Mouse (Mus musculus) embryonic facial prominence, embryonic 14.5 days (tissue): Measurements from ENCODE around the gene 9130023H24Rik. TPM values are rescaled to one million over a fixed set of nuclear protein-coding genes. Genes with fewer than 3 reads are reported as not detected.

Experiments
- ATAC-seq: fragments of 200-750 bp; cut with Nextera tagmentation; 2 replicates; pipeline ENCODE4 v1.8.0; 2017; ENCODE audit warnings: low read depth, moderate number of reproducible peaks, moderate TSS enrichment
- DNase-seq: peaks from one replicate; pipeline ENCODE4 v3.0.0-alpha.2; 2015; ENCODE audit warnings: low spot score
- H3K27ac ChIP-seq: fragments of 300-500 bp; sonication (generic); replicated peaks from 2 replicates; pipeline ENCODE4 v1.5.1; 2014; ENCODE audit warnings: low read depth, mild to moderate bottlenecking, low read length, moderate library complexity
- H3K27me3 ChIP-seq: fragments of 300-500 bp; sonication (generic); replicated peaks from 2 replicates; pipeline ENCODE4 v1.6.1; 2014; ENCODE audit warnings: low read length; ENCODE audit not compliant: control insufficient read depth, insufficient read depth
- H3K36me3 ChIP-seq: fragments of 300-500 bp; sonication (generic); 2 replicates; pipeline ENCODE4 v1.6.1; 2014; ENCODE audit warnings: low read length, mixed read lengths; ENCODE audit not compliant: control insufficient read depth, insufficient read depth
- H3K4me1 ChIP-seq: fragments of 300-500 bp; sonication (generic); 2 replicates; pipeline ENCODE4 v1.6.1; 2014; ENCODE audit warnings: antibody characterized with exemption, low read length; ENCODE audit not compliant: control insufficient read depth, insufficient read depth
- H3K4me2 ChIP-seq: fragments of 300-500 bp; sonication (generic); 2 replicates; pipeline ENCODE4 v1.6.1; 2014; ENCODE audit warnings: low read depth, mild to moderate bottlenecking, low read length, moderate library complexity, mixed read lengths
- H3K4me3 ChIP-seq: fragments of 300-500 bp; sonication (generic); 2 replicates; pipeline ENCODE4 v1.5.1; 2014; ENCODE audit warnings: low read depth, mild to moderate bottlenecking, low read length
- H3K9ac ChIP-seq: fragments of 300-500 bp; sonication (generic); 2 replicates; pipeline ENCODE4 v1.6.1; 2014; ENCODE audit warnings: low read depth, mild to moderate bottlenecking, low read length, moderate library complexity, mixed read lengths
- H3K9me3 ChIP-seq: fragments of 300-500 bp; sonication (generic); 2 replicates; pipeline ENCODE4 v1.6.1; 2016; ENCODE audit warnings: low read length; ENCODE audit not compliant: control insufficient read depth
- WGBS: fragments of 180-500 bp; shearing (Covaris S2); extraction: QIAGEN DNeasy Blood & Tissue Kit; methylation state at CpG from one replicate; pipeline ENCODE4 v1.1.7; 2014; 5-methylcytosine and 5-hydroxymethylcytosine counted together
- polyA plus RNA-seq: library from polyadenylated mRNA; unstranded; fragments of >200 nt; fragmentation: Nextera tagmentation; extraction: Ambion mirVana; gene quantifications from 2 replicates; pipeline ENCODE4 v1.2.1, GENCODE M21; 2014

The 9130023H24Rik gene
- polyA plus RNA-seq, 1 experiment from 2014 or later, result 8.4 TPM

GRCm38 (mm10) chr7:128201607-128202006 is 36.2 kb downstream of the 9130023H24Rik start:
- Histone ChIP-seq H3K36me3 (no peaks in the 10 kb centered on the region), H3K9me3 (no peaks in the 10 kb centered on the region), H3K4me2 (no peak overlapping the region), H3K9ac (no peak overlapping the region), H3K27me3 (no peaks in the 10 kb centered on the region), H3K4me3 (no peak overlapping the region), H3K4me1 (no peaks in the 10 kb centered on the region), H3K27ac (no peak overlapping the region)
- whole genome bisulfite sequencing, result 84% methylated on average over 9 of the region's 9 CpGs
- ATAC-seq (no peak), DNase-seq (no peak)

Other genes starting within 250 kb of the 9130023H24Rik start
- gene Pycard, start 244.2 kb downstream of the 9130023H24Rik start, polyA plus RNA-seq, result 78.6 and 81.1 TPM in 2 replicates
- gene Trim72, start 234.1 kb downstream of the 9130023H24Rik start, polyA plus RNA-seq, result 4.2 and 5.3 TPM in 2 replicates
- gene Itgam, start 175.4 kb downstream of the 9130023H24Rik start, polyA plus RNA-seq, result 1.0 and 1.4 TPM in 2 replicates
- gene Gm49368, start 175.3 kb downstream of the 9130023H24Rik start, polyA plus RNA-seq, result not detected in 2 replicates
- gene Itgax, start 108.5 kb downstream of the 9130023H24Rik start, polyA plus RNA-seq, result 0.10 TPM in 2 replicates
- not detected in 2 replicates for gene Itgad, start 83.7 kb downstream of the 9130023H24Rik start, polyA plus RNA-seq
- 117 and 168 TPM in 2 replicates for gene Cox6a2, start 31.6 kb downstream of the 9130023H24Rik start, polyA plus RNA-seq
- 12.4 and 13.9 TPM in 2 replicates for gene Armc5, start 689 bp downstream of the 9130023H24Rik start, polyA plus RNA-seq
- gene Tgfb1i1, start 8.8 kb upstream of the 9130023H24Rik start, polyA plus RNA-seq, result 74.4 and 76.8 TPM in 2 replicates
- gene Slc5a2, start 27.6 kb upstream of the 9130023H24Rik start, polyA plus RNA-seq, result not detected in 2 replicates
- 23.6 and 26.1 TPM in 2 replicates for gene BC017158, start 60.1 kb upstream of the 9130023H24Rik start, polyA plus RNA-seq
- 15.8 and 20.7 TPM in 2 replicates for gene Rgs10, start 180.7 kb upstream of the 9130023H24Rik start, polyA plus RNA-seq
- 38.4 and 40.1 TPM in 2 replicates for gene Tial1, start 223.7 kb upstream of the 9130023H24Rik start, polyA plus RNA-seq